Mouse (Mus musculus): ENCODE measurements around the gene Chd5.
A peak's percentile ranks its signal among the peaks of the same experiment; 100 is the strongest.

The Chd5 gene

DNA sequence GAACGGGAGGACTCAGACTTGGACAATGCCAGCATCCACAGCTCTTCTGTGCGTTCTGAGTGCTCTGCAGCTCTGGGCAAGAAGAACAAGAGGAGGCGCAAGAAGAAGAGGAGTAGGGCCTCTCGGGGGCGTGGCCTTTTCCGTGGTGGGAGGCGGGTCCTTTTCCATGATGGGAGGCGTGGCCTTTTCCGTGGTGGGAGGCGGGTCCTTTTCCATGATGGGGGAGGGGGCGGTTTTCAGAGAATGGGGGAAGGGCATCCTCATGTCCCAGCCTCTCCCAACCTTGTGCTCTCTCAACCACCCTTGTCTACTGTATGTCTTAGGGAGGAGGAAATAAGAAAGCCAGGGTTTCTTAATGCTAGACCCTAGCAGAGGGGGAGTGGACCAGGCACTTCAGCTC lies 21.2 kb downstream of the Chd5 start:
- DNase-seq: no peak

- DNase-seq: no peak
Measured at GRCm38 (mm10) chr4:152360855-152361254, 22.4 kb downstream of the Chd5 start.

- DNase-seq: no peak
Measured at GRCm38 (mm10) chr4:152362180-152362579, 23.7 kb downstream of the Chd5 start.

DNA sequence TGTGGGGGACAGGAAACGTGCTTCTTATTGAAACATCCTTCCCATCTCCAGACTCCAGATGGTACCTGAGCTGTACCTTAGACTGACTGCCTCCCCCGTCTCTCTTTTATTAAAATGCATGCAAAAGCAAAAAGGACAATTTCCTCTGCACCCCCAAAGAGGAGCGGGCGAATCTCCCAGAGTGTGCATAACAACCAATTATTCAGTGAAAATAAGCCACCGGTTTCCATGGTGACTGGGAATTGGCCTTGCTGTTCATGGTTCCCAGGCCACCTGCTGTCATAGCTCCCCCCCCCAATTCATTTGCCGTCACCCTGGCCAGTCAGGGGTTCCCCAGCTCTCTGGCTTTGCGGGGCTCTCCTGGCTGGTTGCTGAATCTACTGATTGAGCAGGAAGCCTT lies 26.8 kb downstream of the Chd5 start:
- DNase-seq: no peak

DNA sequence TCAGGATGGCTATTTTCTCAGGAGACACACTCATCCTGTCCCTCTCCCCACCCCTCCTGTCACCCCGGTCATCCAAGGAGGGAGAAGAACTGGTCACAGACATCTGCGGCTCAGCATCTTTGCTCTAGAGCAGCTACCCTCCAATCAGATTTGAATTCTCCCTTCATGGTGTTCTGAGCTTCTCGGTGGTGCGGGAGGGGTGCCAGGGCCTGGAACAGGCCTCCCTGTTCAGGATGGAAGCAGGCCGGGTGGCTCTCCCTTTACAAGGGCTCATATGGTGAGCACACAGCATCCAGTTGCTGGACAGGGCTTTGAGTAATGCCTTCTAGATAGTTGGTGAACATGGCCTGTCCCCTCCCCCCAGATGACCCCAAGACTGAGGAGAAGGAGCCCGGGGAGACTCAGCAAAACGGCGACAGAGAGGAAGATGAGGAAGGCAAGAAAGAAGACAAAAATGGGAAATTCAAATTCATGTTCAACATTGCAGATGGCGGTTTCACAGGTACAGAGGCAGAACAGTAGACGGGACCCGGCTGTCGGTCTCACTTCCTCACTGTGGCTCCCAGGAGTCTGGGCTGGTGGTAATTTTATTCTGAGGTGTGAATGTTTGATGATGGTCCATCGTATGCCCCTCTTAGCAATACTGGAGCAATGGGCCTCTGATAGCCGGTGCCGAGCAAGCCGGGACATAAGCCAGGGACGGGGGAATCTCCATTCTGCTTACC lies 44.2 kb downstream of the Chd5 start:
- no peak for DNase-seq

GRCm38 (mm10) chr4:152385644-152386043 lies 47.2 kb downstream of the Chd5 start:
- no peak for DNase-seq

GRCm38 (mm10) chr4:152392192-152392591 lies 53.7 kb downstream of the Chd5 start:
- peak; percentile 66 for DNase-seq

DNA sequence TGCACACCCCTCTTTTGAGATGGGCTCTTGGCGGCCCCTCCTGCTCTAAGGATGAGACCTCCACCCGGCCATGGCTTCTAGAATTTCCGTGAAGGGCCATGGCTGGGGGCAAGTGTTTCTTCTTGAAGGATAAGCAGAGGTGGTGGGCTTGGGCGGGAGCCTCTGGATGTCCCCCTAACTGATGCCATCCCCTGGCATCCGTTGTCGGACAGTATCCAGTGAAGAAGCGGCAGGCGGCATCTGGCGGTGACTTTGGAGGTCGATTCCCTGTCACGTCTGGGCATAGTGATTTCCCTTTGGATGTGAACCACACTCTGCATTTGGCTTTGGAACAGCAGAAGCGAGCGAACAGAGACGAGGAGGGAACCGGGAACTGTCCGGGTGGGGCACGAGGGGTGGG lies 54.2 kb downstream of the Chd5 start:
- no peak for DNase-seq

DNA sequence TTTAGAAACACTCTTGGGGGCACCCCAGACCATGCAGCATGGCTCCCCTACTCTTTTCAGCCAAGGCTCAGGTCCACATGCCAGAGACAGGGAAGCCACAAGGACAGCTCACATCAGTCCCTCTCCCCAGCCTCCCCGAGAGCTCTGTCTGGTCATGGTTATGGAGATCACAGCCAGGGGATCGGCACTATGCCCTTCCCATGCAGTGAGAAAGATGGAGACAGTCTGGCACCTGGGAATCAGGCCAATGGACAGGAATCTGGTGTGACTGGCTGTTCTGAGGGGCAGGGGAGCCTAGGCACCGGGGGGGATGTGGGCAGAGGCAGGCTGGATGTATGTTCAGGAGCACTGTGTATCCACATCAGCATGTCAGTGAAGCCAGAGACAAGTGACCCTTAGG lies 60.5 kb downstream of the Chd5 start:
- DNase-seq: no peak

- DNase-seq: no peak
Measured at GRCm38 (mm10) chr4:152405143-152405542, 66.7 kb downstream of the Chd5 start.

DNA sequence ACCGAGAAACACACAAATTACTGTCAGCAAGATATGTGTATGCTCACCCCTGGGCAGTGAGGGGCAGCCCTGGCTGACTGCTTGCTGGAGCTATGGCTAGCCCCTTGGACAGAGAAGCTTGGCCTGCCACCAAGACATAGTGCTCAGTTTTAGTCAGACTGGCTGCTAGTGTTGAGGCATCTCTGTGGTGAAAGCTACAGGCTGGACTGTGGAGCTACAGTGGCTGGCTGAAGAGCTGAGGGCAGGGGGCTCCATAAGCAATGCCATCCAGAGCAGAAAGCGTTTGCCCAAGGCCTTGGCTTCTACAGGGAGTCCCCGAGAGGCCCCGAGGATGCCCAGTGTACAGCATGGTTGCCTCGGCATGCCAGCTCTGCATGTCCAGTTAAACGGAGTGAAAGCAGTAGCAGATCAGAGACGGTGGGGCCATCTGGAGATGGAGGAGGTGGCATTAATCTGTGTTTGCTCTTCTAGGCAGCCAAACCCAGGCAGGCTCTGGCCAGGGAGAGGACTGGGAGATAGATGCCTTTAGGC lies 67.3 kb downstream of the Chd5 start:
- no peak for DNase-seq

DNA sequence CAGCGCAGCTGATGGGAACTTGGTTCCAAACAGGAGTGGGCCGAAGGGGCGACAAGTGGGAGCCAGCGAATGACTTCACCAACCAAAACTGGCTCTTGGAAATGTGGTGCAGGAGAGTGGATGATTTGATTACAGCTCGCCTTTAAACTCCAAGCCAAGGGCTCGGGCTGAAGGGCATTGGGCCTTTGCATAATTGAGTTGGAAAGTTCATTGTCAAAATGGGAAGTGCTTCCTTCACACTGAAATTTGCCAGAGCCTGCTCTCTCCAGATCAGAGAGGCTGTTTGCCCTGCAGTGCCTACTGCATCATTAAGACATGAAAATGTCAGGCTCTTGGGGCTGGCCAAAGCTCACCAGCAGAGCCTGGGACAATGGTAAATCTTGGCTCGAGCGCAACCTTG lies 68.1 kb downstream of the Chd5 start:
- no peak for DNase-seq

GRCm38 (mm10) chr4:152410961-152411360 lies 72.5 kb downstream of the Chd5 start:
- no peak for DNase-seq

DNA sequence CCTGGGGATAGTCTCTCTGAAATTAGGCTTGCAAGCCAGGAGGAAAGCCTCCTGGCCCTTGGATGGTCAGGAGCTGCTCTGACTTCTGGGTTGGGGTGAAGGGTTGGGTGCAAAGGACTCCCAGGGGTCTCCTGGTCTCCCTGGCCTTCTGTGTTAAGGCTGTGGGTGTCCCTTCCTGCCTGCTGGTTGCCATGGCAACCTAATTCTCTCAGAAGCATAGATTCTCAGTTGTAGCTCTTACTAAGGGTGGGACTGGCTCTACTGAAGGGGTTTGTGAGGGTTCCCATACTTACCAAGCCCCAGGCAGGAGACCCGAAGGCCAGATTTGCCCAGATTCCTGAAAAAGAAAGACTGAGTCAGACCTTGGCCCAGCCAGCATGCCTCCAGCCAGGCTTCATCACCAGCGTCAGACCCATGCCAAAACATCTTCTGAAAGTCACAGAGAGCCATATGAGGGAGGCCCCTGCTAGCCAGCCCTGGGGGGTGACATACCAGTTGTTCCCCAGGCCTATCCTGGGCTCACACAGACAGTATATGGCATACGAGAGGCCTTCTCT lies 74.2 kb downstream of the Chd5 start:
- DNase-seq: no peak

DNA sequence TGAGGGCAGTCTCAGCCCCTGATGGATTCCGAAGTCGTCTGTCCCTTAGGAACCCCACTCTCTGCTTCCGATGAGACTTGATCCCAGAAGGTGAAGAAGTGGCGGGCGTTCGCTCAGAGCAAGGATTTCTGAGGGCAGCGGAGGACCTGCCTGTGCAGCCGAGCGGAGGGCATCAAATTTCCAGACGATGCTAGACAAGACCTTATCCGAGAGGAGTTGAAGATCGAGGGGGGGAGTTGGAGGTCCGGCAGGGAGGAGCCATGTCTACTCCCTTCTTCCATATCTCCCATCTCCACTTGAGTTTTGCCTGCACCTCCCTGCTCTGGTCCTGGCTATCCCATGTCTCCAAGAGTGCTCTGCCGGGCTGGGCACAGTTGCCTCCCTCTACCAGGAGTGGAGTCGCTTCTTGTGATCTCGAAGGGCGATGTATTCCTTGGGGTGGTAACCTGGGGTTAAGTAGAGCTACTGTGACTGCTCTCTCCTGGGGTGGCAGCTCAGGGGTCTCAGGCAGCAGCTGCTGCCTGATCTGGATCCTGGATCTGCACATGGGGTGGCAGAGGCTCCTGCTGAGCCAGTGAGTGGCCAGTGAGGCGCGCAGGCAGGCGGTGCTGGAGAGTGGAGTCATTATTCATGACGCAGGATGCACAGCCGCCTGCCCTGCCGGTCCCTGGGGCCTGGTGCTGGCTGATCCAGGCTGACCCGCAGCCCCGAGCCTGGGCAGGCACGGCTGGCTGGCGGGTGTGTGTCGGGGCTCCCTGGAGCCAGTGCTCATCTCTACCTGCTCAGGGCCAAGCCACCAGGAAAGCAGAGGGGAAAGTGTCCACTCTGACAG lies 80.0 kb downstream of the Chd5 start:
- no peak for DNase-seq

DNA sequence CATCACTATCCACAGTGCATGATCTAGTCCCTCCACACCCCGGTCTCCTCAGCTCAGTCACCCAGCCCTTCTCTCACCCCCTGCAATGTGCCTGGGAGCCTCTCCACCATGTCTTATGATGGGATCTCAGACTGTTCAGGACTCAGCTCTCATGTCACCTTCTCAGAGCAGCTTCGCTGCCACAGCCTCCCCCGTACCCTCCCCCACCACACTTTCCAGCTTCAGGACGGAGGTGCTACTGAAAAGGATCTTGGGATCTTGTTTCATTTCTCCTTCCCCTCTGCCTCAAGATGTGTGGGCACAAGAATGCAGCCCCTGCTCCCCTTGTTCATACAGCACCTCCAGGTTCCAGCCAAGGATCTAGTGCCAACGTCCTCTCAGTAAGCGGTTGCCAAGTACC lies 85.1 kb downstream of the Chd5 start:
- DNase-seq: no peak

DNA sequence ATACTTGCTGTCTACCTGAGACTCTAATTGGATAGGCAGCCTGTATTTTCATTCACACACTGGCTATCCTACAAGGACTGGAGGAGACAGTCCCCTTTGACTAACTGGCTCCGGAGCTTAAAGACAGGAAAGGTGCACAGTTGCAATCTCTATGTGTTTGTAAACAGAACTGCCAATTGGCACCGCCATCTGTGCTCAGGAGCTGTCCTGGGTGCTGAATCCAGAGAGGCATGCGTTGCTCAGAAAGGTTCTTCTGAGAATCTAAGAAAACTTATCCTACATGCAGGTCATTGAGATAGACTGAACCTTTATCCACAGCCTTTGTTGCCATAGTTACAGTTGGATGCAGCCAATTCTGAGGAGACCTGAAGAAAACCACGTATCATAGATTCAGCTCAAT lies 85.9 kb downstream of the Chd5 start:
- DNase-seq: no peak

DNA sequence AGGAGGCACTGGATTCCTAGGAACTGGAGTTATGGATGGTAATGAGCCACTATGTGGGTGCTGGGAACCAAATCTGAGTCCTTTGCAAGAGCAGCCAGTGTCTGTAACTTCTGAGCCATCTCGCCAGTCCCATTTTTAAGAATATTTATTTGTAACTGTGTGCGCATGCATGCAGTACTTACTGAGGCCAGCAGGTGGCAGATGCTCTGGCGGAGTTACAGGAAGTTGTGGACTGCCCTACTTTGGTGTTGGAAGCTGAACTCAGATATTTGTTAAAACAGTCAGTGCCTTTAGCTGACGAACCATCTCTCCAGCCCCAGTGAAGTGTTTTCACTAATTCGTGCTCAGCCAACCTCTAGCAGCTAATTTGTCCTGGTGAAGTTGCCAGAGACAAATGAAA lies 86.5 kb downstream of the Chd5 start:
- no peak for DNase-seq

- no peak for DNase-seq
Measured at GRCm38 (mm10) chr4:152428259-152428658, 89.8 kb downstream of the Chd5 start.

GRCm38 (mm10) chr4:152432308-152432707 lies 93.9 kb downstream of the Chd5 start:
- DNase-seq: peak; percentile 47

GRCm38 (mm10) chr4:152434836-152435235 lies 96.4 kb downstream of the Chd5 start:
- peak; percentile 97 for DNase-seq

DNA sequence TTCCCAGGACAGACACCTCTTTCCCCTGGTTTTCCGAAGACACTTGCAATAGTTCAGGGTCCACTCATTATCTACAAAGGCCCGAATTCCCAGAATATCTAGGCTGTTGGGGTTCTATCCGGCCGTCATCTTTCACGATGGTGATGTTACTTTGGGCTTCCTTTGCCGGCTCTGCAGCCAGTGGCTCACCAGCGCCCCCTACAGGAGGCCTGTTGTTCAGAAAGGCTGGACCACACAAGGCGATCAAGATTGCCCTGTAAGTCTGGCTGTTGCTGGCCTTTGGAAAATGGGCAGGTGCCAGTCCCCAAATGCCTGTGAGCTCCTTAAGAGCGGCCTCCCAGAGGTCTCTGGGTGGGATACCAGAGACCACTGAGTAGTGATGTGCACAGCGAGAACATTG lies 96.8 kb downstream of the Chd5 start:
- DNase-seq: peak; percentile 89
